Mouse (Mus musculus): ENCODE results near the gene Adipor1.
A peak's percentile ranks its signal among the peaks of the same experiment; 100 is the strongest.
"Not testable (repeated sequence)": the region's sequence is repeated elsewhere in the genome, so short reads cannot be mapped to it uniquely, and the experiment has no call there.

The Adipor1 gene

DNA sequence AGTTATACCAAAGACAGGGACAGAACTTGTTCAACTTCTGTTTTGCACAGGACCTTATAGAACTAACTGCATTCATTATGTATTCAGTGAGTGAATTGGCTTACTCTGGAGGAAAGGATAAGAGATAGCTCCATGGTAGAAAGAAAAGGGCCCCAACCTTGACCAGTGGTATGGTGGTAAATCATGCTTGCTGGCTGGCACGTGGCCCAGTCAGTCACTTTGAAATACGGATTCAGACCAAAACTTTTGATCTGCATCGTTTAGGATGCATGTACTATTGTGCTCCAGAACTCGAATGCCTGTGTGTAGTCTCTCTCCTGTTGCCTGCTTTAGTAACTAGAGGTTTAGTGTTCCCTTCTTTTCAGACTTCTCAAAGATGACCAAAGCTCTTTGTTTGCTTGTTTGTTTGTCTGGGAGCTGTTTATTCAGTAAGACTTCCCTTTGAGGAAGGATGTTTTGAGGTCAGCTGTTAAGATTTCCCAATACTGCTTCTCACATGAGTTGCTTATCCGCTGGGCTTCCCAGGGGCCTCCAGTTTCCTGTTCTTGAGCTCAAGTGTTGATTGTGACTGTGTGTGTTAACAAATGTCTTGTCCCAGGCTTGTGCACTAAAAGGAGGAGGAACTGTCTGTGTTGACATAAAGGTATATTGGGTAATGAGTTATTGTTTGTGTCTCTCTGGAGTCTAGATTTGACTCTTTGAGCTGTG is 4.7 kb downstream of the Adipor1 start:
- no peak for DNase-seq (ENCODE audit: low spot score in 2 of 2)

DNA sequence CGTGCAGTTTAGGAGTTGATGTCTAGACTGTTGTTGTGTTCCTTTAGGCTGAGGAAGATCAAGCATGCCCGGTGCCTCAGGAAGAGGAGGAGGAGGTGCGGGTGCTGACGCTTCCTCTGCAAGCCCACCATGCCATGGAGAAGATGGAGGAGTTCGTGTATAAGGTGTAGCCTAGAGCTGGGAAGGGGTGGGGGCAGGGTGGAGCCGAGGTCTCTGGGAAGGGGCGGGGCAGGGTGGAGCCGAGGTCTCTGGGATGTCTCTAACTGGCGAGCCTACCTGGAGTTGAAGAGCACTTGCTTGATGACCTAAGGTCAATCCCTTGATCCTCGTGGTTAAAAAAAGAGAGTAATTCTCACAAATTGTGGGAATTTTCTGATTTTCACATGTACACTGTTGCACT is 8.7 kb downstream of the Adipor1 start:
- DNase-seq (ENCODE audit: low spot score in 2 of 2): no peak

DNA sequence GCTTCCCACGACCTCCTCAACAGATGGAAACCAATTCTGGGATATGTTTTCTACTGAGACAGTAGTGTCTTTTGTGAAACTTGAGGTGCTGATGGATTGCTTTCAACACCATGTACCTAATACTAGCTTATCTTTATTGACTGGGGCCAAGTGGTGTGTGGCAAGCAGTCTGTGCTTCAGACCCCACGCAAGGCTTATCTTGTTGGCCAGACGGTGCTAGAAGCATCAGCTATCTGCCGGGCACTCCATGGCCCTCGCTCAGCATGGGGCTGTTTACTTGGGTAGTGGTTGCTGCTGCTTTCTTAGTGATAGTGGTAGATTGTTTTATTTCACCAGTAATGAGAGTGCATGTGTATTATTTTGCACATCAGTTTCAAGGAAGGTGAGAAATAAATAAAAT is 11.1 kb downstream of the Adipor1 start:
- DNase-seq (ENCODE audit: low spot score in 2 of 2): no peak

DNA sequence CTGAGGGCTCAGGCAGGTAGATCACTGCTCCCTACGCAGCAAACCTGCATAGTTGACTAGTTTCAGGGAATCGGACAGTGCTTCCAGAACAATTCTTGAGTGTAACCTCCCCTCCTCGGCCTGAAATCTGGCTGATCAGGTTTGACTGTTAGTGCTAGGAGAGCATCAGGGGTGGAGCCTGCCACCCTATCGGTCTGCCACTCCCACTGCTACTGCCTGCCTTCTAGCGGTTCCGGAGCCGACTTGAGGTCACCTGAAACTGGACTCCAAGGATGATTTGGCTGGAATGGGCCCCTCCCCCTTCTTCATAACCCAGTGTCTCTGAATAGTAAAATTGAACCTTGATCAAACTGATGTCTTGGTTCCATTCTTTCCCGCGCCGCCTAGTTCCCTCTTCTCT is 17.8 kb downstream of the Adipor1 start:
- peak in 1 of 2 experiments; percentile 34 for DNase-seq (ENCODE audit: low spot score in 2 of 2)

GRCm38 (mm10) chr1:134433473-134433872 is 18.3 kb downstream of the Adipor1 start:
- DNase-seq (ENCODE audit: low spot score in 2 of 2): no peak

DNA sequence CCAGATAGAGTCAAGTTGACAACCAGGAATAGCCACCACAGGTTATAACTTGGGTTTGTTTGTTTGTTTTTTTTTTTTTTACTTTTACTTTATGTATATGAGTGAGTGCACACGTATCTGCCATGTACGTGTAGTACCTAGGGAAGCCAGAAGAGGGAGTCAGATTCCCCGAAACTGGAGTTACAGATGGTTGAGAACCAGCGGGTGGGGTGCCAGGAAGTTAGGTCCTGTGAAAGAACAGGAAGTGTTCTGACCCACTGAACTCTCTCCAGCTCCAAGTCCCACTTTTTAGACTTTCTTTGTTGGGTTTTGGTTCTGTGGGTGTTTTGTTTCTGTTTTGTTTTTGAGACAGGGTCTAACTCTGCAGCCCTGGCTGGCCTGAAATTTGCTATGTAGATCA is 20.2 kb downstream of the Adipor1 start:
- no peak for DNase-seq (ENCODE audit: low spot score in 2 of 2)

- DNase-seq (ENCODE audit: low spot score in 2 of 2): no peak
Observed at GRCm38 (mm10) chr1:134440437-134440836, 25.3 kb downstream of the Adipor1 start.

DNA sequence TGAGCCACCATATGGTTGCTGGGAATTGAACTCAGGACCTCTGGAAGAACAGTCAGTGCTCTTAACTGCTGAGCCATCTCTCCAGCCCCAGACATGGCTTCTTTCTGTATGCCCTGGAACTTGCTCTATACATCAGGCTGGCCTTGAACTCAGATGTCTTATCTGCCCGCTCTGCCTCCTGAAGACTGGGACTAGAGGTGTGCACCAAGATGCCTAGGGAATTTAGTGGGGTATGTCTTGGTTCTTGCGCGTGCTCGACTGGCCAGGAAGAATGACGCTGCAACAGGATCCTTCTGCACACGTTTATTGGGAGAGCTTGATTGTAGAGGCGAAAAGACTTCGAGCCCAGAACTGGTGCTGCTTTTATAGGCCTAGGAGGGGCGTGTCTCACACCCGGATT is 26.6 kb downstream of the Adipor1 start:
- not testable (repeated sequence) for DNase-seq (ENCODE audit: low spot score in 2 of 2)

DNA sequence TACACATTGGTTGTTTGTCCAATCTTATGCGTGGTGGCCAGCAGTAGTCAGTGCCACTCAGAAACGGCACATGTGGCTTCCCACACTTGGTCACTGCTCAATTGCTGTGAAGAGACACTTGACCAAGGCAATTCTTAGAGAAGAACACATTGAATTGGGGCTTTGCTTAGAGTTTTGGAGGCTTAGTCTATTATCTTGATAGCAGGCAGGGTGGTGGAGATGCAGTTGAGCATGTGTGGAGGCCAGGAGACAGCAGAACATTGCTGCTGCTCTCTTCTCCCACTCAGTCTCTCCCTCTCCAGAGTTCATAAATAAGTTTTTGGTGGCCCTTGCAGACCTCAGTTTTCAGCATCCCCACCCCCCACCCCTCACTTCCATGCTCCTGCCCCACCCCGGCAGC is 27.2 kb downstream of the Adipor1 start:
- no peak for DNase-seq (ENCODE audit: low spot score in 2 of 2)

- DNase-seq (ENCODE audit: low spot score in 2 of 2): not testable (repeated sequence)
Observed at GRCm38 (mm10) chr1:134443288-134443687, 28.1 kb downstream of the Adipor1 start.

DNA sequence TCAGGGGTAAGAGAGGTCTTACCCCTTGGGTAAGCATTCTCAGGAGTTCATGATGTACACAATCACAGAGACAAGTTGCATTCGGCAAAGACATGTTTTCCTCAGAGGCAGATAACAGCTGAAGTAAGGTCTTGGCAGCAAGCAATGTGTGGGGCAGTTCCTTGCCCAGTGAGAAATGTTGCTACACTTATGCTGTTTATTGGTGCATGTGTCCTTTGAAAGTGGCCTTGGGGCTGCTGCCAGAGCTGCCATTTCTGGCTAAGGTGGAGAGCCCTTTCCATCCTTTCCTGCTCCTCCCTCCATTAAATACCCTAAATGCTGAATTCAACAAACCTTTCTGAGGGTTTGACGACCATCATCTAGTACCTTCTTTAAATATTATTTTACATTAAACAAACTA is 30.2 kb downstream of the Adipor1 start:
- DNase-seq (ENCODE audit: low spot score in 2 of 2): no peak

GRCm38 (mm10) chr1:134448537-134448936 is 33.4 kb downstream of the Adipor1 start:
- not testable (repeated sequence) for DNase-seq (ENCODE audit: low spot score in 2 of 2)

GRCm38 (mm10) chr1:134450201-134450600 is 35.0 kb downstream of the Adipor1 start:
- DNase-seq (ENCODE audit: low spot score in 2 of 2): no peak

DNA sequence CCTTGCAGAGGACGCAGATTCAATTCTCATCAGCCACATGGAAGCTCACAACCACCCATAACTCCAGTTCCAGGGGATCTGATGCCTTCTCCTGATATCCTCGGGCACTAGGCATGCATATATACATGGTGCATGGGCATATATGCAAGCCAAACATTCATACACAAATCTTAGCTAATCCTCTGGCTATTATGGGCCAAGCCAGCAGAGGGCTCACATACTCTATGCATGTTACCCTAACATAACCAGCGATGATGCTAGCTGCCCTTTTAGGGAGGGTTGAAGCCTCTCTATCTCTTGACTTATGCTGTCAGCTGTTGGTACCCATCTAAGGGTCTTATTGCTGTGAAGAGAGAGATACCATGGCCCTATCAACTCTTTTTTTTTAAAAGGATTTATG is 35.8 kb downstream of the Adipor1 start:
- peak; percentile 23 to 37 for DNase-seq (ENCODE audit: low spot score in 2 of 2)

DNA sequence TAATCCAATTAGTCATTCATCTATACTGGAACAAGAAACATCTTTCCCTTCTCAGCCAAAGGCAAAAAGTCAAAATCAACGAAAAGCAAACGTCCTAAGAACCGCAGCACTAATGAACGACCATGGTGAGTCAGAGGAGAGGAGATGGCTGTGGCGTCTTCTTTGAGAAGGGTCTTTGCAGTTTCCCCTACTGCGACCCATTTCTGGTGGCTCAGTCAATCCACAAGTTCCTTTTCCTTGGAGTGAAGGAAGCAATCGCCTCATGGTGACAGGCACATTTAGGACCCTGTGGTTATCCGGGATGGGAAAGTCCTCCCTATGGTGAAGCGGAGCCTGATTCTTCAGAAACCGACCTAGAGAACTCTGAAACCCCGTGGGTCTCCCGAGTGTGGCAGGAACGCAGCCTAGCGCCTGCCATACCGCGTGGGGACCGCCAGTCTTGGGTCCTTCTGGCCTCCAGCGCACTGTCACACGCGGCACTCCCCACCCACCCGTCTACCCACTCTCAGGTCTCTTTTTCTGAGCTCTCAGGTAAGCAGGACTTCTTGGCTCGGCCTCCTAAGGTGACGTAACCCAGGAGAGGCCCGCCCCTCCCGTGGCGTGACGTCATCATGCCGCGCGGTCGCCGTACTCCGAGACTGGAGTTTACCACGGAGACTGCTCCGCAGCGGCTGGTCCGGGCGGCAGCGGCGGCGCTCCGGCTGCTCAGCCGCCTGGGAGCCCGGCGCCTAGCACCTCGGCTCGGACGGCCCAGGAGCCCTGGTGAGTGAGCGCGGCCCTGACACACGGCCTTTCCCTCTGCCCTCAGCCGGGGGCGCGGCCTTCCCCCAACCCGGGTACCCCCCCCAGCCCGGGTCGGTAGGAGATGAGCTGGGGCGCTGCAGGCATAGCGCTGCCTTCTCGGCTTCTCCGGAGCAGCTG is 40.0 kb downstream of the Adipor1 start, which contains the start of gene Klhl12:
Gene Klhl12 (plus strand): TSS at position 628 of the 921 bp plus-strand sequence.
- peak; percentile 95 to 96 for DNase-seq (ENCODE audit: low spot score in 2 of 2)

DNA sequence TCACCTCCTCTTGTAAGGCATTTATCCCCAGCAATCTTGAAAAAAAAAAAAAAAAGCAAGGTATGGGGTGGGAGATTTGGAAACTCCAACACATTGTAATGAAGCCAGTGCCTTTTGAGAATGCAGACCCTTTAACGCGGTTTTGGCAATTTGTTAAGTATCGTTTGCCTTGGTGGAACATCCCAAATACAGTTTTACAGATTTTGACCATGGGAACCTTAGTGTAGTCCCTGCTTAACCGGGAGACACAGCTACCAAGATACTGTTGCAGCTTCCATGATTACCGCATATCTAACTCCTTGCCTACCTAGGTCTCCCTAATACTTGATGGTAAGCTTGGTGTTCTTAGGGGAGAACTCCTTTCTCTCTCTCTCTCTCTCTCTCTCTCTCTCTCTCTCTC is 40.9 kb downstream of the Adipor1 start:
- no peak for DNase-seq (ENCODE audit: low spot score in 2 of 2)

- DNase-seq (ENCODE audit: low spot score in 2 of 2): no peak
Observed at GRCm38 (mm10) chr1:134458139-134458727, 43.1 kb downstream of the Adipor1 start.

DNA sequence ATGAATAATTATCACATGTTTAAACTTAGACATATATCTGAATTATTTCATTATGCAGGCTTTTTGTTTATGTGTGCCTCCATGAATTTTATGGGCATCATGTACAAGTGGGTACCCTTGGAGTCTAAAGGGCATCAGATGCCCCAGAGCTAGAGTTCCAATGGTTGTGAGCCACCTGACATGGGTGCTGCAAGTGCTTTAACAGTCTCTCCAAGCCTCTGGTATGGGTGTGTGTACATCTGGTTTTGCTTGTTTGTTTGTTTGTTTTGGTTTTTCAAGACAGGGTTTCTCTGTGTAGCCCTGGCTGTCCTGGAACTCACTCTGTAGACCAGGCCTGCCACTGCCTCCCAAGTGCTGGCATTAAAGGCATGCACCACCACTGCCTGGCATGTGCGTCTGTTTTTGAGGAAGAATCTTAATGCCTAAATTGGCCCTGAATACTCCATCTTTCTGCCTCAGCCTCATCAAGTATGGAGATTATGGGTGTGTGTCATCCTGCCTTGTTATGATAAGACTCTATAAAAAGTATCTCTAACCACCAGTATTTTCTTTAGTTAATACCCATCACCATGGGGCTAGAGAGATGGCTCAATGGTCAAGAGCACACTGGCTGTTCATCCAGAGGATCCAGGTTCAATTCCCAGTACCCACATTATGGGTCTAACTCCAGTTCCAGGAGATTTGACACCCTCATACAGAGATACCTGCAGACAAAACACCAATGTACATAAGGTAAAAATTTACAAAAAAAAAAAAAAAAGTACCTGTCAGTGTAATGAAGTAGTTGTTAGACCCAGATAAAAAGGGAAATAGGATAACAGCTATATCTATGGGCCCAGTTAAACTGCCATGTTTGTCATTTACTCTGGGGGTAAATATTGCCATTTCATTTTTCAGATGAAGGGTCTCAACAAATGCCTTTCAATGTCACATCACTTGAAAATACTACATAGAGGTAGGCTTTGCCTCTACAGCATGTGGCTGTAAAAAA is 45.4 kb downstream of the Adipor1 start:
- no peak for DNase-seq (ENCODE audit: low spot score in 2 of 2)
